In genomic region chr8:57468624-57469023, GRCm38 (mm10) we compare ENCODE assay signal across 9 mouse cellular contexts. TPM values are rescaled to one million over a fixed set of nuclear protein-coding genes. Genes with fewer than 3 reads are reported as not detected.
DNase-seq lines count a peak whose midpoint lies in the region; ATAC-seq and TF ChIP-seq lines count a peak whose summit lies in the region.
"Had no signal": no experiment of that assay in that cellular context is flagged by ENCODE, and none has a peak within 500 bp of the region (broad histone marks: within the 10 kb centered on the region; RNA-seq: fewer than 3 reads in every experiment).

No protein-coding gene starts in this region.

- H3K4me1 ChIP-seq in midbrain, postnatal 0 days (ENCODE audit: insufficient read depth, low read length) = no peaks in the 10 kb centered on the region
- H3K4me1 ChIP-seq in midbrain, embryonic 10.5 days = no peaks in the 10 kb centered on the region
- H3K4me1 ChIP-seq in hindbrain, embryonic 13.5 days (replicated peaks) = no peaks in the 10 kb centered on the region

- no peak for TF ChIP-seq CTCF in midbrain, postnatal 0 days (IDR thresholded peaks at IDR 0.05)

- H3K4me2 ChIP-seq in midbrain, postnatal 0 days (ENCODE audit: low read depth, low read length, poor library complexity, severe bottlenecking) = no peak overlapping the region
- no peak overlapping the region for H3K4me2 ChIP-seq in hindbrain, embryonic 13.5 days

- no peaks in the 10 kb centered on the region for H3K9me3 ChIP-seq in midbrain, postnatal 0 days (ENCODE audit: low read length)
- no peaks in the 10 kb centered on the region for H3K9me3 ChIP-seq in midbrain, embryonic 10.5 days (replicated peaks)
- no peaks in the 10 kb centered on the region for H3K9me3 ChIP-seq in hindbrain, embryonic 13.5 days

- intact Hi-C loops in gastrocnemius, postnatal 36 days (cut with DNase I) = loop anchor here (2.0 to 5.0 kb wide), 2 partner anchors 18 to 36 kb away; partner anchors contain the start of gene Sap30

- no peak overlapping the region for H3K4me3 ChIP-seq in midbrain, postnatal 0 days (ENCODE audit: low read depth, low read length)
- no peak overlapping the region for H3K4me3 ChIP-seq in midbrain, embryonic 10.5 days
- H3K4me3 ChIP-seq in hindbrain, embryonic 13.5 days = no peak overlapping the region

- no peak for ATAC-seq in midbrain, postnatal 0 days (ENCODE audit: low FRiP score)
- ATAC-seq in hindbrain, embryonic 13.5 days (ENCODE audit: low FRiP score) = no peak
- ATAC-seq: Patski had no signal

- no peaks in the 10 kb centered on the region for H3K36me3 ChIP-seq in midbrain, postnatal 0 days (ENCODE audit: insufficient read depth, low read length)
- no peaks in the 10 kb centered on the region for H3K36me3 ChIP-seq in midbrain, embryonic 10.5 days
- no peaks in the 10 kb centered on the region for H3K36me3 ChIP-seq in hindbrain, embryonic 13.5 days

- 46% methylated on average over 5 of the region's 5 CpGs for WGBS in midbrain, postnatal 0 days
- 65% methylated on average over 5 of the region's 5 CpGs for WGBS in midbrain, embryonic 10.5 days
- WGBS in hindbrain, embryonic 13.5 days = 62% methylated on average over 5 of the region's 5 CpGs

- no peaks in the 10 kb centered on the region for H3K27me3 ChIP-seq in midbrain, postnatal 0 days (ENCODE audit: insufficient read depth, low read length)
- H3K27me3 ChIP-seq in midbrain, embryonic 10.5 days (ENCODE audit: low read depth, poor library complexity, severe bottlenecking) = no peaks in the 10 kb centered on the region
- no peaks in the 10 kb centered on the region for H3K27me3 ChIP-seq in hindbrain, embryonic 13.5 days
- H3K27me3 ChIP-seq: Patski had no signal

- H3K27ac ChIP-seq in midbrain, postnatal 0 days (ENCODE audit: low read depth, low read length) = no peak overlapping the region
- no peak overlapping the region for H3K27ac ChIP-seq in midbrain, embryonic 10.5 days (replicated peaks)
- no peak overlapping the region for H3K27ac ChIP-seq in hindbrain, embryonic 13.5 days

- H3K9ac ChIP-seq in midbrain, postnatal 0 days (replicated peaks; ENCODE audit: low read length, poor library complexity, severe bottlenecking) = no peak overlapping the region
- no peak overlapping the region for H3K9ac ChIP-seq in hindbrain, embryonic 13.5 days

- DNase-seq in midbrain, postnatal 0 days (ENCODE audit: low spot score) = peak; percentile 58
- no peak for DNase-seq in midbrain, embryonic 10.5 days (ENCODE audit: low spot score)
- peak; percentile 68 to 75 for DNase-seq in gastrocnemius, postnatal 36 days
- peak; percentile 75 for DNase-seq in kidney, adult 11 months
- peak; percentile 45 to 65 for DNase-seq in lung, postnatal 4 days
- DNase-seq in neural tube, embryonic 10.5 days (ENCODE audit: extremely low spot score, low spot score) = no peak
- DNase-seq in embryo, embryonic 10 days (ENCODE audit: low spot score) = no peak

RNA-seq across cellular contexts. Expression of gene Scrg1, which starts 12.9 kb away (rescaled TPM):
- 11.2 and 16.3 TPM in 2 replicates for total RNA-seq in midbrain, postnatal 0 days (2014; rRNA removed)
- 35.2 and 37.7 TPM in 2 replicates for polyA plus RNA-seq in midbrain, postnatal 0 days (2015; fragmentation: Nextera tagmentation; extraction: Ambion mirVana)
- polyA plus RNA-seq in midbrain, embryonic 10.5 days (2016; fragmentation: Nextera tagmentation; extraction: Ambion mirVana) = 0.35 TPM in 1 of 2 replicates, not detected in the other
- not detected for total RNA-seq in gastrocnemius, postnatal 36 days (2021)
- 1.4 and 2.4 TPM in 2 replicates for polyA plus RNA-seq in hindbrain, embryonic 13.5 days (2015; fragmentation: Nextera tagmentation; extraction: Ambion mirVana)
- polyA plus RNA-seq: Patski had no signal

RNA-seq across cellular contexts. Expression of gene Sap30, which starts 19.0 kb away (rescaled TPM):
- total RNA-seq in midbrain, postnatal 0 days (2014; rRNA removed) = 18.0 and 21.0 TPM in 2 replicates
- 14.4 and 14.6 TPM in 2 replicates for polyA plus RNA-seq in midbrain, postnatal 0 days (2015; fragmentation: Nextera tagmentation; extraction: Ambion mirVana)
- 78.9 and 86.9 TPM in 2 replicates for polyA plus RNA-seq in midbrain, embryonic 10.5 days (2016; fragmentation: Nextera tagmentation; extraction: Ambion mirVana)
- total RNA-seq in gastrocnemius, postnatal 36 days (2021) = 10 to 100 TPM; 11.7 to 14.2 TPM
- polyA plus RNA-seq in hindbrain, embryonic 13.5 days (2015; fragmentation: Nextera tagmentation; extraction: Ambion mirVana) = 46.1 and 48.1 TPM in 2 replicates

RNA-seq across cellular contexts. Expression of gene Hmgb2, which starts 43.1 kb away (rescaled TPM):
- total RNA-seq in midbrain, postnatal 0 days (2014; rRNA removed) = 11.2 and 12.3 TPM in 2 replicates
- polyA plus RNA-seq in midbrain, postnatal 0 days (2015; fragmentation: Nextera tagmentation; extraction: Ambion mirVana) = 34.8 and 50.4 TPM in 2 replicates
- polyA plus RNA-seq in midbrain, embryonic 10.5 days (2016; fragmentation: Nextera tagmentation; extraction: Ambion mirVana) = 599 and 633 TPM in 2 replicates
- total RNA-seq in gastrocnemius, postnatal 36 days (2021) = 1 to 10 TPM; 5.0 to 7.4 TPM
- polyA plus RNA-seq in hindbrain, embryonic 13.5 days (2015; fragmentation: Nextera tagmentation; extraction: Ambion mirVana) = 115 and 140 TPM in 2 replicates

Comparison
In these comparisons a context has a peak if more than half of its experiments do, and no peak if none do; other contexts are left out.
1. DNase-seq: peak in midbrain, postnatal 0 days (single experiment), gastrocnemius, postnatal 36 days (2 of 2), kidney, adult 11 months (single experiment) and lung, postnatal 4 days (2 of 2); none in midbrain, embryonic 10.5 days (single experiment), neural tube, embryonic 10.5 days (single experiment) and embryo, embryonic 10 days (single experiment).
2. RNA of gene Scrg1, which starts 12.9 kb away (polyA plus RNA-seq): 35.2 to 37.7 TPM in midbrain, postnatal 0 days; 1.4 to 2.4 TPM in hindbrain, embryonic 13.5 days and 0.35 TPM in midbrain, embryonic 10.5 days; every median in the first group is over 10 times any median in the second.